Mouse (Mus musculus) lung, adult 18-20 months (tissue): ENCODE data around the gene Flt3l.
"Not testable (repeated sequence)": the region's sequence is repeated elsewhere in the genome, so short reads cannot be mapped to it uniquely, and the experiment has no call there.

Source experiments
- DNase-seq, 2 experiments: peaks; one replicate each; pipeline ENCODE4 v3.0.0; 2022; ENCODE audit warnings: mixed read lengths in 2 of 2

Flt3l gene

GRCm38 (mm10) chr7:45123186-45123570 is 13.1 kb downstream of the Flt3l start:
- no peak for DNase-seq

GRCm38 (mm10) chr7:45122561-45123185 is 13.6 kb downstream of the Flt3l start:
- DNase-seq, result no peak

GRCm38 (mm10) chr7:45121966-45122365 is 14.3 kb downstream of the Flt3l start:
- no peak for DNase-seq

GRCm38 (mm10) chr7:45121404-45121803 is 14.8 kb downstream of the Flt3l start:
- peak; percentile 78 to 79 for DNase-seq

- DNase-seq, result no peak
Measured at GRCm38 (mm10) chr7:45119780-45120709, 16.2 kb downstream of the Flt3l start.

GRCm38 (mm10) chr7:45118336-45118735 is 17.9 kb downstream of the Flt3l start:
- no peak for DNase-seq

- DNase-seq, result no peak
Measured at GRCm38 (mm10) chr7:45117566-45117965, 18.7 kb downstream of the Flt3l start.

GRCm38 (mm10) chr7:45113476-45113875 is 22.8 kb downstream of the Flt3l start:
- no peak for DNase-seq

- DNase-seq, result no peak
Measured at GRCm38 (mm10) chr7:45112529-45112928, 23.7 kb downstream of the Flt3l start.

GRCm38 (mm10) chr7:45111940-45112339 is 24.3 kb downstream of the Flt3l start:
- no peak for DNase-seq

- not testable (repeated sequence) for DNase-seq
Measured at GRCm38 (mm10) chr7:45110089-45110488, 26.1 kb downstream of the Flt3l start.

- DNase-seq, result no peak
Measured at GRCm38 (mm10) chr7:45107052-45107645, 29.1 kb downstream of the Flt3l start.

- DNase-seq, result no peak
Measured at GRCm38 (mm10) chr7:45106441-45106840, 29.8 kb downstream of the Flt3l start.

GRCm38 (mm10) chr7:45105491-45105890 is 30.7 kb downstream of the Flt3l start:
- no peak for DNase-seq

- no peak for DNase-seq
Measured at GRCm38 (mm10) chr7:45104941-45105340, 31.3 kb downstream of the Flt3l start.

- DNase-seq, result peak; percentile 97 to 98
Measured at GRCm38 (mm10) chr7:45103652-45104180, 32.5 kb downstream of the Flt3l start, which contains the start of gene Fcgrt. Gene Fcgrt, minus strand, starts transcription at chr7:45103851.

- peak in 1 of 2 experiments; percentile 48 for DNase-seq
Measured at GRCm38 (mm10) chr7:45102940-45103585, 33.2 kb downstream of the Flt3l start.

- DNase-seq, result no peak
Measured at GRCm38 (mm10) chr7:45102441-45102840, 33.8 kb downstream of the Flt3l start.

- no peak for DNase-seq
Measured at GRCm38 (mm10) chr7:45100046-45100445, 36.2 kb downstream of the Flt3l start.

GRCm38 (mm10) chr7:45098541-45099240 is 37.5 kb downstream of the Flt3l start:
- no peak for DNase-seq

GRCm38 (mm10) chr7:45097479-45097878 is 38.8 kb downstream of the Flt3l start:
- DNase-seq, result no peak

GRCm38 (mm10) chr7:45095965-45096364 is 40.3 kb downstream of the Flt3l start:
- not testable (repeated sequence) for DNase-seq
